Mouse (Mus musculus) megakaryocyte, embryonic 14.5 days (primary cell): ENCODE measurements around the gene Atf7.

Source experiments
- FLI1 ChIP-seq: IDR thresholded peaks from 2 replicates; pipeline ENCODE4 v1.6.1; 2012; ENCODE audit warnings: low read length, inconsistent platforms, mixed read lengths
- GATA1 ChIP-seq: IDR thresholded peaks from 3 replicates; pipeline ENCODE4 v1.6.1; 2012; ENCODE audit warnings: mixed read lengths, low read length, inconsistent platforms, borderline replicate concordance

GRCm38 (mm10) chr15:102521480-102521879 lies 103.8 kb downstream of the Atf7 start:
- TF ChIP-seq GATA1 (no peak), FLI1 (no peak)
